In genomic region chr6:22795291-22795860, GRCm38 (mm10) we compare ENCODE assay signal across 11 mouse cellular contexts.
A peak's percentile ranks its signal among the peaks of the same experiment; 100 is the strongest.
DNase-seq lines count a peak whose midpoint lies in the region; ATAC-seq and TF ChIP-seq lines count a peak whose summit lies in the region.
"Had no signal": no experiment of that assay in that cellular context is flagged by ENCODE, and none has a peak within 500 bp of the region (broad histone marks: within the 10 kb centered on the region; RNA-seq: fewer than 3 reads in every experiment).

No protein-coding gene starts in this region.

- peak overlapping the region; percentile 42 for H3K4me2 ChIP-seq in forebrain, embryonic 14.5 days (ENCODE audit: low read length)
- no peak overlapping the region for H3K4me2 ChIP-seq in intestine, embryonic 16.5 days (ENCODE audit: low read depth, low read length)
- H3K4me2 ChIP-seq in heart, embryonic 12.5 days, result no peak overlapping the region
- H3K4me2 ChIP-seq: lung, embryonic 15.5 days had no signal

- ATAC-seq in forebrain, embryonic 14.5 days, result peak; percentile 45
- ATAC-seq in intestine, embryonic 16.5 days, result peak; percentile 33; the same call in 1 of the 2 replicates
- no peak for ATAC-seq in heart, embryonic 12.5 days (ENCODE audit: insufficient number of reproducible peaks, low FRiP score)

- peaks cover 16% of the 10 kb centered on the region for H3K4me1 ChIP-seq in forebrain, embryonic 14.5 days (ENCODE audit: control insufficient read depth, insufficient read depth, low read length)
- no peaks in the 10 kb centered on the region for H3K4me1 ChIP-seq in intestine, embryonic 16.5 days (ENCODE audit: control insufficient read depth, insufficient read depth, low read length)
- no peaks in the 10 kb centered on the region for H3K4me1 ChIP-seq in olfactory bulb, adult 2 months (ENCODE audit: control insufficient read depth, insufficient read depth, low read length)
- H3K4me1 ChIP-seq in heart, embryonic 12.5 days (replicated peaks), result no peaks in the 10 kb centered on the region
- H3K4me1 ChIP-seq: lung, embryonic 15.5 days had no signal

- H3K9me3 ChIP-seq in forebrain, embryonic 14.5 days (replicated peaks; ENCODE audit: control insufficient read depth, low read length), result no peaks in the 10 kb centered on the region
- no peaks in the 10 kb centered on the region for H3K9me3 ChIP-seq in intestine, embryonic 16.5 days (ENCODE audit: control insufficient read depth, low read length)
- no peaks in the 10 kb centered on the region for H3K9me3 ChIP-seq in heart, embryonic 12.5 days (replicated peaks)
- H3K9me3 ChIP-seq: lung, embryonic 15.5 days had no signal

- TF ChIP-seq CTCF in olfactory bulb, adult 2 months (IDR thresholded peaks at IDR 0.05; ENCODE audit: insufficient read depth, low read depth, low read length), result no peak

- H3K4me3 ChIP-seq in forebrain, embryonic 14.5 days (ENCODE audit: low read depth, low read length), result no peak overlapping the region
- H3K4me3 ChIP-seq in intestine, embryonic 16.5 days (ENCODE audit: low read length), result no peak overlapping the region
- no peak overlapping the region for H3K4me3 ChIP-seq in olfactory bulb, adult 2 months (ENCODE audit: insufficient read depth, low read depth, low read length)
- no peak overlapping the region for H3K4me3 ChIP-seq in heart, embryonic 12.5 days
- H3K4me3 ChIP-seq: lung, embryonic 15.5 days had no signal

- H3K9ac ChIP-seq in forebrain, embryonic 14.5 days (ENCODE audit: low read length), result no peak overlapping the region; the same call in 1 of the 2 replicates
- no peak overlapping the region for H3K9ac ChIP-seq in intestine, embryonic 16.5 days (ENCODE audit: low read depth, low read length)
- H3K9ac ChIP-seq in heart, embryonic 12.5 days, result no peak overlapping the region
- H3K9ac ChIP-seq: lung, embryonic 15.5 days had no signal

- peak; percentile 35 to 36 for DNase-seq in right cerebral cortex, postnatal 10 days (ENCODE audit: low spot score in 2 of 2)
- DNase-seq in right cerebral cortex, postnatal 25 days, result no peak
- DNase-seq in forebrain, embryonic 14.5 days (ENCODE audit: low spot score), result peak; percentile 74
- DNase-seq in kidney, adult 8-10 months, result no peak
- no peak for DNase-seq in kidney, adult 11 months
- DNase-seq: cerebellum, adult 11 months; heart, adult 11 months had no signal

- no peak for TF ChIP-seq POLR2A in olfactory bulb, adult 2 months (IDR thresholded peaks at IDR 0.05; ENCODE audit: insufficient read depth, low read depth, low read length)

- 11% methylated on average over 6 of the region's 6 CpGs for WGBS in forebrain, embryonic 14.5 days
- 60% methylated on average over 6 of the region's 6 CpGs for WGBS in intestine, embryonic 16.5 days
- WGBS in olfactory bulb, adult 2 months, result 38% methylated on average over 6 of the region's 6 CpGs
- 64% methylated on average over 6 of the region's 6 CpGs for WGBS in heart, embryonic 12.5 days

- H3K27ac ChIP-seq in forebrain, embryonic 14.5 days (ENCODE audit: low read depth, low read length), result peak overlapping the region; percentile 88
- no peak overlapping the region for H3K27ac ChIP-seq in intestine, embryonic 16.5 days (ENCODE audit: low read length)
- peak overlapping the region; percentile 72 for H3K27ac ChIP-seq in olfactory bulb, adult 2 months (ENCODE audit: insufficient read depth, low read depth, low read length)
- H3K27ac ChIP-seq in heart, embryonic 12.5 days (ENCODE audit: poor library complexity, severe bottlenecking), result no peak overlapping the region
- H3K27ac ChIP-seq: lung, embryonic 15.5 days had no signal

- H3K27me3 ChIP-seq in forebrain, embryonic 14.5 days (replicated peaks; ENCODE audit: control insufficient read depth, insufficient read depth, low read length), result no peaks in the 10 kb centered on the region
- no peaks in the 10 kb centered on the region for H3K27me3 ChIP-seq in intestine, embryonic 16.5 days (replicated peaks; ENCODE audit: control insufficient read depth, insufficient read depth, low read length)
- H3K27me3 ChIP-seq in heart, embryonic 12.5 days (replicated peaks), result no peaks in the 10 kb centered on the region
- H3K27me3 ChIP-seq: lung, embryonic 15.5 days had no signal

- no peaks in the 10 kb centered on the region for H3K36me3 ChIP-seq in forebrain, embryonic 14.5 days (ENCODE audit: control insufficient read depth, insufficient read depth, low read length)
- H3K36me3 ChIP-seq in intestine, embryonic 16.5 days (ENCODE audit: control insufficient read depth, insufficient read depth, low read length), result no peaks in the 10 kb centered on the region
- H3K36me3 ChIP-seq in heart, embryonic 12.5 days, result no peaks in the 10 kb centered on the region
- H3K36me3 ChIP-seq: lung, embryonic 15.5 days had no signal

Comparison
In these comparisons a context has a peak if more than half of its experiments do, and no peak if none do; other contexts are left out.
1. DNase-seq: peak in right cerebral cortex, postnatal 10 days (2 of 2) and forebrain, embryonic 14.5 days (single experiment); none in right cerebral cortex, postnatal 25 days (single experiment), kidney, adult 8-10 months (0 of 2) and kidney, adult 11 months (single experiment).
2. H3K27ac ChIP-seq: peak in forebrain, embryonic 14.5 days (single experiment) and olfactory bulb, adult 2 months (single experiment); none in intestine, embryonic 16.5 days (single experiment) and heart, embryonic 12.5 days (single experiment).